Mouse (Mus musculus) liver, embryonic 14.5 days (tissue): ENCODE measurements around the gene Wdtc1.

Experiments used
- CTCF ChIP-seq: IDR thresholded peaks from 2 replicates; pipeline ENCODE4 v1.5.1; 2016; ENCODE audit warnings: antibody characterized with exemption, low read depth, control low read depth
- EP300 ChIP-seq: IDR thresholded peaks from 2 replicates; pipeline ENCODE4 v1.6.1; 2016; ENCODE audit warnings: antibody characterized with exemption, low read depth

- no peak for TF ChIP-seq EP300
- no peak for TF ChIP-seq CTCF
Measured at GRCm38 (mm10) chr4:133374011-133374410, 20.7 kb upstream of the Wdtc1 start.
